Mouse (Mus musculus): ENCODE data around the gene Gtpbp2.

DNA sequence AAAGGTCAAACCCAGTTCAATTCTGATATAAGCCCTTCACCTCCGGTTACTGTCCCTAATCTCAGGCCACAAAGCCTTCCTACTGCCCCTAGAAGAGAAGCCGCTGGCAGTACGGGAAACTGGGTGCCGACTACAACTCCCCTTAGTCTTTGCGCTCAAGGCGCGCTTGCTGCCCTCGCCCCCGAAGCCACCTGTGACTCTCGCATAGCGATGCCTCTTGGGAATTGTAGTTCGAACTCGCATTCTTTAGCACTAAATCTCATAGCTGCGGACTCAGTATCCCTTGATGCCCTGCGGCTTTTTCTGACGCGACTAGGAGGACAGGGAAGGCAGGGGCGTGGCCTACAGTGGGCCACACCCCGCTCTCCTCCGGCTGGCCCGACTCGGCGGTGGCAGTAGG is at the start of gene Gtpbp2:
- no peak for TF ChIP-seq CTCF (IDR thresholded peaks at IDR 0.05; ENCODE audit: low read depth, low read length)
- TF ChIP-seq POLR2A (IDR thresholded peaks at IDR 0.05; ENCODE audit: extremely low read depth, insufficient read depth, low read length) = no peak

All from liver, adult 2 months (tissue).